9 mouse cellular contexts compared by ENCODE assay signal in the genomic region with DNA sequence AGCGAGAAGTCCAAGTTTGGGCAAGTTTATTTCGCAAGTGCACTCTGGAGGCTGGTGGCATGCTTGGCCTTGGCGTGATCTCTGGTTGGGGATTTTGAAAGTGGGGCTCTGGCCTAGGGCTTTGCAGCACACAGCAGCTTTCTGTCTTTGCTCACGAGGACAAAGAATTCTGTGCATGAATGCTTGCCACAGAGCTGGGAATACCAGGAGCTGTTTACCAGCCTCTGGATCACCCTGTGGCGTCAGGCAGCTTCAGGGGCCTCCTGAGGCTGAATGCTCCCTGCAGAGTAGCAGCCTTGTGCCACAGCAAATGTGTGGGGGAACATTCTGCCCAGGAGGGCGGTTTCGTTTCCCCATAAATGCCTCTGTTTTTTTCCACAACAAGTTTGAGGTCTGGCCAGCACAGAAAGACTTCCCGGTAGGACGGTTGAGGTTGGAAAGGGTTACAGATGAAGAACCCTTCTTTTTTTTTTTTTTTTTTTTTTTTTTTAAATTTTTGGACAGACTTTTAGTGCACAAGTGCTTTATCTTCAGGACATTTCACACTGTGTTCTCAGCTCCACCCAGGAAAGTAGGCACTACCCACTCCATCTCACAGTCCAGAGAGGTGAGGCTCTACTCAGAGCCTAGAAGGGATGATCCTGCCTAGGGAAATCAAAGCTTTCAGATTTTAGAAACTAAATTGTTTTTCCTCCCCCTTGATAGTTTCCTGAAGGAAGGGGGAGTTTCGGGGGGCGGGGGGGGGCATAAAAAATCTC. TPM values are rescaled to one million over a fixed set of nuclear protein-coding genes. Genes with fewer than 3 reads are reported as not detected.
A peak's percentile ranks its signal among the peaks of the same experiment; 100 is the strongest.
DNase-seq lines count a peak whose midpoint lies in the region; ATAC-seq and TF ChIP-seq lines count a peak whose summit lies in the region.
"Had no signal": no experiment of that assay in that cellular context is flagged by ENCODE, and none has a peak within 500 bp of the region (broad histone marks: within the 10 kb centered on the region; RNA-seq: fewer than 3 reads in every experiment).

No protein-coding gene starts in this region.

- no peak overlapping the region for H3K4me3 ChIP-seq in heart, embryonic 13.5 days
- H3K4me3 ChIP-seq in myocyte: no peak overlapping the region
- H3K4me3 ChIP-seq: erythroblast, embryonic 14.5 days had no signal

- peak overlapping the region; percentile 63; the same call in 1 of the 2 replicates for H3K9ac ChIP-seq in heart, embryonic 13.5 days

- WGBS in heart, embryonic 13.5 days: 46% methylated on average over 11 of the region's 11 CpGs

- H3ac ChIP-seq in myocyte (ENCODE audit: control insufficient read depth, insufficient read length): no peak overlapping the region

- H3K36me3 ChIP-seq in heart, embryonic 13.5 days: peaks cover 30% of the 10 kb centered on the region
- peaks cover 27% of the 10 kb centered on the region for H3K36me3 ChIP-seq in myocyte (ENCODE audit: control insufficient read depth, insufficient read depth)

- no peaks in the 10 kb centered on the region for H3K79me2 ChIP-seq in myocyte (ENCODE audit: control insufficient read depth, insufficient read depth)

- peak overlapping the region; percentile 75 for H3K27ac ChIP-seq in heart, embryonic 13.5 days (replicated peaks)

- ATAC-seq in heart, embryonic 13.5 days (ENCODE audit: extremely low read depth, insufficient number of reproducible peaks, low FRiP score, low TSS enrichment): no peak

- H3K9me3 ChIP-seq in heart, embryonic 13.5 days: no peaks in the 10 kb centered on the region

- peaks cover 40% of the 10 kb centered on the region for H3K4me1 ChIP-seq in heart, embryonic 13.5 days

- H3K4me2 ChIP-seq in heart, embryonic 13.5 days: no peak overlapping the region
- no peak overlapping the region for H3K4me2 ChIP-seq in myocyte (ENCODE audit: low read depth)

- peak; percentile 5 for DNase-seq in cerebellum, adult 9-11 months
- no peak for DNase-seq in cerebellum, adult 8-10 months
- DNase-seq in spleen, adult 18-20 months: peak; percentile 39
- no peak for DNase-seq in spleen, adult 12 weeks (ENCODE audit: low spot score)
- peak; percentile 27 for DNase-seq in layer of hippocampus, adult 9-10 months (ENCODE audit: low spot score)
- DNase-seq in testis, postnatal 10 days (ENCODE audit: low spot score): no peak

- H3K27me3 ChIP-seq in heart, embryonic 13.5 days (replicated peaks): no peaks in the 10 kb centered on the region
- no peaks in the 10 kb centered on the region for H3K27me3 ChIP-seq in myocyte (ENCODE audit: control insufficient read depth, insufficient read depth, insufficient read length)

- TF ChIP-seq POLR2A in myocyte (IDR thresholded peaks at IDR 0.05; ENCODE audit: insufficient read length, low read depth): no peak

TF ChIP-seq in myocyte, 11 proteins besides CTCF, POLR2A, EP300 and RAD21:
- TF ChIP-seq TCF12 (IDR thresholded peaks at IDR 0.05; ENCODE audit: insufficient read depth, poor library complexity, severe bottlenecking): no peak
- peak in 1 of 3 experiments; percentile 11 for TF ChIP-seq MYOG (IDR thresholded peaks at IDR 0.05; ENCODE audit: control insufficient read depth in 1 of 3, insufficient read depth in 1 of 3, insufficient read length in 2 of 3, low read depth in 2 of 3)
- TF ChIP-seq MYOD1 (IDR thresholded peaks at IDR 0.05; ENCODE audit: control insufficient read depth in 1 of 3, insufficient read length in 2 of 3, low read depth in 2 of 3): no peak
- TF ChIP-seq CEBPB (IDR thresholded peaks at IDR 0.05; ENCODE audit: insufficient read depth, poor library complexity, severe bottlenecking): 0 out of 2 replicates have a peak, but pooled peaks have one; percentile 10

RNA-seq across cellular contexts. Expression of a gene that starts 34.1 kb away (rescaled TPM):
- polyA plus RNA-seq in heart, embryonic 13.5 days (2015; fragmentation: Nextera tagmentation; extraction: Ambion mirVana): 22.8 TPM in 2 replicates
- polyA plus RNA-seq in myocyte (2012; fragmentation: generic; extraction: Trizol): 93.3 TPM

RNA-seq across cellular contexts. Expression of a gene that starts 56.4 kb away (rescaled TPM):
- 251 and 281 TPM in 2 replicates for polyA plus RNA-seq in heart, embryonic 13.5 days (2015; fragmentation: Nextera tagmentation; extraction: Ambion mirVana)
- polyA plus RNA-seq in myocyte (2012; fragmentation: generic; extraction: Trizol): 896 TPM

Comparison
In these comparisons a context has a peak if more than half of its experiments do, and no peak if none do; other contexts are left out.
1. DNase-seq: peak in cerebellum, adult 9-11 months (single experiment), spleen, adult 18-20 months (2 of 2) and layer of hippocampus, adult 9-10 months (single experiment); none in cerebellum, adult 8-10 months (single experiment), spleen, adult 12 weeks (single experiment) and testis, postnatal 10 days (single experiment).